Mouse (Mus musculus): ENCODE measurements around the gene Sp6.

- TF ChIP-seq CTCF (IDR thresholded peaks at IDR 0.05; ENCODE audit: control insufficient read depth, insufficient read depth, insufficient replicate concordance, low read depth, low read length) (no peak), POLR2A (IDR thresholded peaks at IDR 0.05; ENCODE audit: control insufficient read depth, low read depth, low read length) (no peak)
Measured at GRCm38 (mm10) chr11:96975511-96976378, 37.4 kb upstream of the Sp6 start.
